Mouse (Mus musculus) heart, postnatal 0 days (tissue): Measurements from ENCODE around the gene Nlrc5.

Experiments
- CTCF ChIP-seq: IDR thresholded peaks from 2 replicates; pipeline ENCODE4 v1.5.1; 2016; ENCODE audit warnings: antibody characterized with exemption, control low read depth, low read depth
- EP300 ChIP-seq: IDR thresholded peaks from 2 replicates; pipeline ENCODE4 v1.6.1; 2016; ENCODE audit warnings: antibody characterized with exemption, low read depth

DNA sequence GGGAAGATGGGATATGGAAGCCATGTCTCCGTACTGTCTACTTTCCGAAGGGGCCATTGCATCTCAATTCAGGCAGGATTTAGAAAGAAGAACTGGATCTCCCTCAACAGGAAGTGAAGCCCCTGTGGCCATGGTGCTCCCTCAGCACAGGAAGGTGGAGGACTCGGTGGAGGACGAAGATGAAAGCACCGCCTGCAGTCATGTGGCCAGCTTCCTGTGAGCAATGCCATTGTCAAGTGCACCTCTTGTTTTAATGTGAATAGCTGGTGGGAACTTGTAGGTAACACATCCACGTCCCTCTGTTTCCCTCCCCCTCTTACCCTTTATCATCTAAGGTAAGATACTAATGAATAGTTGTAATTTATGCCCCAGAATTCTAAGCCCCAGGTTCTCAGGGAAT, 35.6 kb upstream of the Nlrc5 start:
- no peak for TF ChIP-seq CTCF
- TF ChIP-seq EP300: no peak
